Mouse (Mus musculus) midbrain, embryonic 12.5 days (tissue): Measurements from ENCODE around the gene Fthl17d. TPM values are rescaled to one million over a fixed set of nuclear protein-coding genes. Genes with fewer than 3 reads are reported as not detected.
"Not testable (repeated sequence)": the region's sequence is repeated elsewhere in the genome, so short reads cannot be mapped to it uniquely, and the experiment has no call there.

Experiments
- ATAC-seq: fragments of 200-750 bp; cut with Nextera tagmentation; 2 replicates; pipeline ENCODE4 v1.8.0; 2017; ENCODE audit warnings: low read depth, moderate TSS enrichment, moderate library complexity; ENCODE audit not compliant: low FRiP score
- H3K27ac ChIP-seq: fragments of 300-500 bp; sonication (generic); replicated peaks from 2 replicates; pipeline ENCODE4 v1.5.1; 2016; ENCODE audit warnings: mild to moderate bottlenecking
- H3K27me3 ChIP-seq: fragments of 300-500 bp; sonication (generic); 2 replicates; pipeline ENCODE4 v1.6.1; 2016; ENCODE audit warnings: mild to moderate bottlenecking
- H3K36me3 ChIP-seq: fragments of 300-500 bp; sonication (generic); 2 replicates; pipeline ENCODE4 v1.6.1; 2016
- H3K4me1 ChIP-seq: fragments of 300-500 bp; sonication (generic); 2 replicates; pipeline ENCODE4 v1.6.1; 2016
- H3K4me2 ChIP-seq: fragments of 300-500 bp; sonication (generic); replicated peaks from 2 replicates; pipeline ENCODE4 v1.6.1; 2016; ENCODE audit warnings: mild to moderate bottlenecking, moderate library complexity
- H3K4me3 ChIP-seq: fragments of 300-500 bp; sonication (generic); 2 replicates; pipeline ENCODE4 v1.5.1; 2016; ENCODE audit warnings: mild to moderate bottlenecking
- H3K9ac ChIP-seq: fragments of 300-500 bp; sonication (generic); replicated peaks from 2 replicates; pipeline ENCODE4 v1.6.1; 2016; ENCODE audit warnings: mild to moderate bottlenecking, moderate library complexity
- H3K9me3 ChIP-seq: fragments of 300-500 bp; sonication (generic); 2 replicates; pipeline ENCODE4 v1.6.1; 2016; ENCODE audit warnings: mild to moderate bottlenecking
- WGBS: fragments of 180-500 bp; shearing (Covaris S2); methylation state at CpG from one replicate; pipeline ENCODE4 v1.1.7; 2016; 5-methylcytosine and 5-hydroxymethylcytosine counted together
- polyA plus RNA-seq: library from polyadenylated mRNA; unstranded; fragments of >200 nt; fragmentation: Nextera tagmentation; extraction: Ambion mirVana; gene quantifications from 2 replicates; pipeline ENCODE4 v1.2.1, GENCODE M21; 2016

Fthl17d gene
- not detected in 2 replicates for polyA plus RNA-seq

- not testable (repeated sequence) for H3K9me3 ChIP-seq
Observed at GRCm38 (mm10) chrX:8986655-8987054, at the start of gene Fthl17d. Fthl17d (minus strand) TSS chrX:8986755.

GRCm38 (mm10) chrX:9033193-9033592 is 46.6 kb upstream of the Fthl17d start, which contains the start of gene Fthl17e:
Fthl17e (plus strand) TSS chrX:9033493.
- ATAC-seq, H3K9ac ChIP-seq, H3K9me3 ChIP-seq, H3K4me3 ChIP-seq, H3K27me3 ChIP-seq, H3K36me3 ChIP-seq, H3K27ac ChIP-seq, H3K4me2 ChIP-seq, H3K4me1 ChIP-seq: not testable (repeated sequence)
- WGBS, result no CpG with 5 or more reads among the region's 10 CpGs

More at GRCm38 (mm10) chrX:8986655-8987054, at the start of gene Fthl17d:
- WGBS, result no CpG with 5 or more reads among the region's 9 CpGs
- not testable (repeated sequence) for H3K36me3 ChIP-seq, H3K9ac ChIP-seq, H3K27ac ChIP-seq, H3K27me3 ChIP-seq, H3K4me2 ChIP-seq, ATAC-seq, H3K4me3 ChIP-seq, H3K4me1 ChIP-seq

- Histone ChIP-seq H3K27ac (no peak overlapping the region), H3K4me3 (no peak overlapping the region), H3K9ac (no peak overlapping the region), H3K36me3 (no peaks in the 10 kb centered on the region), H3K4me1 (no peaks in the 10 kb centered on the region), H3K9me3 (no peaks in the 10 kb centered on the region), H3K4me2 (no peak overlapping the region), H3K27me3 (no peaks in the 10 kb centered on the region)
- ATAC-seq, result no peak
- WGBS, result 62% methylated on average over 10 of the region's 10 CpGs
Observed at GRCm38 (mm10) chrX:9019481-9019880, 32.9 kb upstream of the Fthl17d start.

GRCm38 (mm10) chrX:9016079-9016478 is 29.5 kb upstream of the Fthl17d start:
- no peak overlapping the region for H3K27ac ChIP-seq
- H3K4me3 ChIP-seq, result no peak overlapping the region
- H3K4me1 ChIP-seq, result no peaks in the 10 kb centered on the region
- H3K9ac ChIP-seq, result no peak overlapping the region
- no peak overlapping the region for H3K4me2 ChIP-seq
- H3K9me3 ChIP-seq, result no peaks in the 10 kb centered on the region
- 44% methylated on average over 1 of the region's 1 CpGs for WGBS
- H3K27me3 ChIP-seq, result no peaks in the 10 kb centered on the region
- ATAC-seq, result no peak
- no peaks in the 10 kb centered on the region for H3K36me3 ChIP-seq

- H3K36me3 ChIP-seq, H3K27ac ChIP-seq, ATAC-seq, H3K9ac ChIP-seq, H3K9me3 ChIP-seq, H3K27me3 ChIP-seq, H3K4me2 ChIP-seq, H3K4me1 ChIP-seq, H3K4me3 ChIP-seq: not testable (repeated sequence)
- no CpG with 5 or more reads among the region's 11 CpGs for WGBS
Observed at GRCm38 (mm10) chrX:8976459-8976858, 10.1 kb downstream of the Fthl17d start, which contains the start of gene Fthl17c. Fthl17c (minus strand) TSS chrX:8976559.

- not testable (repeated sequence) for H3K4me2 ChIP-seq, H3K9ac ChIP-seq, H3K36me3 ChIP-seq, H3K4me1 ChIP-seq, ATAC-seq, H3K27ac ChIP-seq, H3K9me3 ChIP-seq, H3K4me3 ChIP-seq, H3K27me3 ChIP-seq
- 43% methylated on average over 4 of the region's 4 CpGs for WGBS
Observed at GRCm38 (mm10) chrX:8964618-8965017, 21.9 kb downstream of the Fthl17d start.

- not testable (repeated sequence) for H3K36me3 ChIP-seq, H3K9ac ChIP-seq, ATAC-seq, H3K27me3 ChIP-seq, H3K9me3 ChIP-seq, H3K27ac ChIP-seq, H3K4me3 ChIP-seq, H3K4me2 ChIP-seq, H3K4me1 ChIP-seq
- WGBS, result 88% methylated on average over 4 of the region's 11 CpGs
Observed at GRCm38 (mm10) chrX:8962875-8963274, 23.7 kb downstream of the Fthl17d start, which contains the start of gene Fthl17b. Fthl17b (minus strand) TSS chrX:8962975.

GRCm38 (mm10) chrX:8948130-8948805 is 38.3 kb downstream of the Fthl17d start:
- H3K4me3 ChIP-seq, H3K4me1 ChIP-seq, H3K9me3 ChIP-seq, H3K27ac ChIP-seq, H3K4me2 ChIP-seq, H3K36me3 ChIP-seq, H3K27me3 ChIP-seq, H3K9ac ChIP-seq: not testable (repeated sequence)
- WGBS, result 24% methylated on average over 5 of the region's 7 CpGs
- peak; percentile 70 for ATAC-seq

GRCm38 (mm10) chrX:8944041-8944440 is 42.5 kb downstream of the Fthl17d start:
- Histone ChIP-seq H3K27me3 (no peaks in the 10 kb centered on the region), H3K4me2 (no peak overlapping the region), H3K4me1 (no peaks in the 10 kb centered on the region), H3K36me3 (no peaks in the 10 kb centered on the region), H3K27ac (no peak overlapping the region), H3K4me3 (no peak overlapping the region), H3K9me3 (no peaks in the 10 kb centered on the region), H3K9ac (no peak overlapping the region)
- 80% methylated on average over 8 of the region's 8 CpGs for WGBS
- no peak for ATAC-seq

Other genes starting within 250 kb of the Fthl17d start
- not detected in 2 replicates for gene Ssx9, start 238.3 kb downstream of the Fthl17d start, polyA plus RNA-seq
- gene Ssxb5, start 183.1 kb downstream of the Fthl17d start, polyA plus RNA-seq, result not detected in 2 replicates
- gene Gm6592, start 142.8 kb downstream of the Fthl17d start, polyA plus RNA-seq, result not detected in 2 replicates
- not detected in 2 replicates for gene Gm5751, start 112.5 kb downstream of the Fthl17d start, polyA plus RNA-seq
- gene B630019K06Rik, start 94.4 kb downstream of the Fthl17d start, polyA plus RNA-seq, result 15.8 and 16.5 TPM in 2 replicates
- not detected in 2 replicates for gene Fthl17b, start 23.8 kb downstream of the Fthl17d start, polyA plus RNA-seq
- not detected in 2 replicates for gene Fthl17c, start 10.2 kb downstream of the Fthl17d start, polyA plus RNA-seq
- not detected in 2 replicates for gene Fthl17e, start 46.7 kb upstream of the Fthl17d start, polyA plus RNA-seq
- gene Fthl17f, start 76.3 kb upstream of the Fthl17d start, polyA plus RNA-seq, result not detected in 2 replicates
- gene 4930402K13Rik, start 117.8 kb upstream of the Fthl17d start, polyA plus RNA-seq, result not detected in 2 replicates
- 2.1 and 2.9 TPM in 2 replicates for gene Lancl3, start 213.1 kb upstream of the Fthl17d start, polyA plus RNA-seq